Mouse (Mus musculus) hindbrain, embryonic 11.5 days (tissue): Measurements from ENCODE around the gene Hoxd11. TPM values are rescaled to one million over a fixed set of nuclear protein-coding genes. Genes with fewer than 3 reads are reported as not detected.

Experiments
- ATAC-seq: fragments of 200-750 bp; cut with Nextera tagmentation; 2 replicates; pipeline ENCODE4 v1.8.0; 2017; ENCODE audit warnings: mild to moderate bottlenecking, moderate TSS enrichment, moderate library complexity; ENCODE audit not compliant: low FRiP score
- DNase-seq: peaks from one replicate; pipeline ENCODE4 v3.0.0-alpha.2; 2015; ENCODE audit warnings: low spot score
- H3K27ac ChIP-seq: fragments of 300-500 bp; sonication (generic); 2 replicates; pipeline ENCODE4 v1.5.1; 2014; ENCODE audit warnings: mild to moderate bottlenecking, low read depth, low read length
- H3K27me3 ChIP-seq: fragments of 300-500 bp; sonication (generic); 2 replicates; pipeline ENCODE4 v1.6.1; 2014; ENCODE audit warnings: mild to moderate bottlenecking, low read length, moderate library complexity, mixed read lengths; ENCODE audit not compliant: control insufficient read depth, insufficient read depth
- H3K36me3 ChIP-seq: fragments of 300-500 bp; sonication (generic); 2 replicates; pipeline ENCODE4 v1.6.1; 2014; ENCODE audit warnings: mild to moderate bottlenecking, low read length, moderate library complexity, mixed read lengths; ENCODE audit not compliant: control insufficient read depth, insufficient read depth
- H3K4me1 ChIP-seq: fragments of 300-500 bp; sonication (generic); replicated peaks from 2 replicates; pipeline ENCODE4 v1.6.1; 2014; ENCODE audit warnings: low read length, mixed read lengths; ENCODE audit not compliant: control insufficient read depth, insufficient read depth
- H3K4me2 ChIP-seq: fragments of 300-500 bp; sonication (generic); replicated peaks from 2 replicates; pipeline ENCODE4 v1.6.1; 2014; ENCODE audit warnings: mild to moderate bottlenecking, low read depth, low read length
- H3K4me3 ChIP-seq: fragments of 300-500 bp; sonication (generic); 2 replicates; pipeline ENCODE4 v1.5.1; 2014; ENCODE audit warnings: low read depth, low read length
- H3K9ac ChIP-seq: fragments of 300-500 bp; sonication (generic); 2 replicates; pipeline ENCODE4 v1.6.1; 2014; ENCODE audit warnings: low read depth, low read length
- H3K9me3 ChIP-seq: fragments of 300-500 bp; sonication (generic); 2 replicates; pipeline ENCODE4 v1.6.1; 2016; ENCODE audit warnings: low read length; ENCODE audit not compliant: control insufficient read depth
- WGBS: fragments of 180-500 bp; shearing (Covaris S2); extraction: QIAGEN DNeasy Blood & Tissue Kit; methylation state at CpG from one replicate; pipeline ENCODE4 v1.1.7; 2014; 5-methylcytosine and 5-hydroxymethylcytosine counted together
- polyA plus RNA-seq: library from polyadenylated mRNA; unstranded; fragments of >200 nt; fragmentation: Nextera tagmentation; extraction: Ambion mirVana; gene quantifications from 2 replicates; pipeline ENCODE4 v1.2.1, GENCODE M21; 2014

The Hoxd11 gene
- polyA plus RNA-seq, 1 experiment from 2014 or later, result not detected

GRCm38 (mm10) chr2:74675666-74676282 is 3.6 kb upstream of the Hoxd11 start:
- peaks cover 97% of the 10 kb centered on the region for H3K27me3 ChIP-seq
- DNase-seq, result no peak
- H3K4me1 ChIP-seq, result 0 out of 2 replicates have a peak, but pooled peaks cover 2% of the 10 kb centered on the region
- no peaks in the 10 kb centered on the region for H3K36me3 ChIP-seq
- 4% methylated on average over 24 of the region's 24 CpGs for WGBS
- no peak overlapping the region for H3K9ac ChIP-seq
- no peaks in the 10 kb centered on the region for H3K9me3 ChIP-seq
- no peak overlapping the region for H3K4me3 ChIP-seq
- H3K27ac ChIP-seq, result no peak overlapping the region
- H3K4me2 ChIP-seq, result no peak overlapping the region
- ATAC-seq, result no peak

DNA sequence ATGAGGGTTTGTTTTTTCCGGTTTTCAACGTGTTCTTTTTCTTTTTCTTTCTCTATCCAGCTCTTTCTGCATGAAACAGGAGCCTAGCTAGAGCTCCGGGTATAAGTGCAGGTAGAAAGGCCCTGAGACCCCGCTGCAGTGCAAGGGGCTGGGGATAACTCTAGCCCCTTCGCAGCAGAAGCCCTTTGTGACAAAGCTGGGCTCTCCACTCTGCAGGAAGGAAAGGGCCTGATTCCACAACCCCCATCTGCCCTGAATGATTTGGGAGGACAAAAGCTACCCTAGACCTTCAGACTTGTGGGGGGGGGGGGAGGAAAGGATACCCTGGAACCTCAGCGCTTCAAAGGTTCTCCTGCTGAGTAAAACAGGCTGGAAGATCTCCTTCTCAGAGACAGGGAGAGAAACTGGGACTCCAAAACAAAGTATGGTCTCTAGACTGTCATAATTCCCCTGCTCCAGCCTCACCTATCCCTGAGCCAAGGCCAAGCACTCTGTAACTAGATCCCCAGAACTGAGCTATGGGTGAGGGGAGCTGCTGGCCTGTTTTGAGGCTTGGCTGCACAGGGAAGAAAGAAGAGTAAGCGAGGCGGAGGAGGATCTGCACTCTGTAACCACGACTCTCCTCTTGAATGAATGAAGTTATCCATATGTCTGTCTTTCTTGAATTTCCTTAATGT is 2.8 kb upstream of the Hoxd11 start:
- no peak overlapping the region for H3K4me3 ChIP-seq
- no peak for DNase-seq

GRCm38 (mm10) chr2:74677106-74677505 is 2.3 kb upstream of the Hoxd11 start:
- ATAC-seq, result no peak
- Histone ChIP-seq H3K36me3 (no peaks in the 10 kb centered on the region), H3K4me2 (no peak overlapping the region), H3K27me3 (peaks cover 99% of the 10 kb centered on the region), H3K4me1 (0 out of 2 replicates have a peak, but pooled peaks cover 2% of the 10 kb centered on the region), H3K27ac (no peak overlapping the region), H3K9me3 (no peaks in the 10 kb centered on the region), H3K9ac (no peak overlapping the region), H3K4me3 (no peak overlapping the region)
- no peak for DNase-seq
- 6% methylated on average over 2 of the region's 2 CpGs for WGBS

More for the DNA sequence above, 2.8 kb upstream of the Hoxd11 start:
- WGBS, result 3% methylated on average over 9 of the region's 9 CpGs
- ATAC-seq, result no peak
- H3K27me3 ChIP-seq, result peaks cover 99% of the 10 kb centered on the region
- H3K27ac ChIP-seq, result no peak overlapping the region
- no peaks in the 10 kb centered on the region for H3K9me3 ChIP-seq
- H3K9ac ChIP-seq, result no peak overlapping the region
- no peaks in the 10 kb centered on the region for H3K36me3 ChIP-seq
- 0 out of 2 replicates have a peak, but pooled peaks cover 2% of the 10 kb centered on the region for H3K4me1 ChIP-seq
- H3K4me2 ChIP-seq, result no peak overlapping the region

DNA sequence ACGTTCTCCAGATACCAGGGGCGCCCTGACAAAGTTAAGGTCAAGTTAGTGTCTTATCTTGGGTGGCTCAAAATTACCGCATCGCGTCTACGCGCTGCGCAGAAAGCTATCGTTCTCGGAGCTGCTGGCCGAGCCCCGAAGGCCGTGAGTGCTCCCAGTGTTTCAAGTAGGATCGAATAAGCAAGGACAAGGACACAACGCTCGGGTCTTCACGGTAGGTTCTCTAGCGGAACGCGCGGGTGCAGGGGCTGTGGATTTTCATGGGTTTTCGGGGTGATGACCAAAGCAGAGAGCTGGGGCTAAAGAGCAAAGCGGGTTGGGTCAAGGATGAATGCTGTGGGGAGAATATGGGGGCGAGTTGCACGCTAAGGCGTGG is 227 bp downstream of the Hoxd11 start:
- no peak overlapping the region for H3K27ac ChIP-seq
- no peaks in the 10 kb centered on the region for H3K9me3 ChIP-seq
- no peaks in the 10 kb centered on the region for H3K36me3 ChIP-seq
- no peak overlapping the region for H3K4me2 ChIP-seq
- no peak overlapping the region for H3K9ac ChIP-seq
- H3K4me3 ChIP-seq, result no peak overlapping the region
- ATAC-seq, result no peak
- peaks cover 8% of the 10 kb centered on the region for H3K4me1 ChIP-seq
- peaks cover 99% of the 10 kb centered on the region for H3K27me3 ChIP-seq
- DNase-seq, result peak; percentile 65
- under 1% methylated on average over 26 of the region's 26 CpGs for WGBS

GRCm38 (mm10) chr2:74679980-74680379 is 623 bp downstream of the Hoxd11 start:
- peaks cover 99% of the 10 kb centered on the region for H3K27me3 ChIP-seq
- peaks cover 8% of the 10 kb centered on the region for H3K4me1 ChIP-seq
- no peak overlapping the region for H3K4me2 ChIP-seq
- H3K27ac ChIP-seq, result no peak overlapping the region
- no peak overlapping the region for H3K4me3 ChIP-seq
- no peak for DNase-seq
- H3K36me3 ChIP-seq, result no peaks in the 10 kb centered on the region
- H3K9me3 ChIP-seq, result no peaks in the 10 kb centered on the region
- no peak for ATAC-seq
- no peak overlapping the region for H3K9ac ChIP-seq
- 0% methylated on average over 23 of the region's 23 CpGs for WGBS

GRCm38 (mm10) chr2:74680561-74681398 is 1.4 kb downstream of the Hoxd11 start:
- ATAC-seq (no peak), DNase-seq (peak; percentile 59)
- no peak overlapping the region for H3K9ac ChIP-seq
- peaks cover 8% of the 10 kb centered on the region for H3K4me1 ChIP-seq
- H3K27me3 ChIP-seq, result peaks cover 98% of the 10 kb centered on the region
- 2% methylated on average over 21 of the region's 21 CpGs for WGBS
- no peak overlapping the region for H3K4me3 ChIP-seq
- no peaks in the 10 kb centered on the region for H3K9me3 ChIP-seq
- no peak overlapping the region for H3K4me2 ChIP-seq
- H3K36me3 ChIP-seq, result no peaks in the 10 kb centered on the region
- no peak overlapping the region for H3K27ac ChIP-seq

DNA sequence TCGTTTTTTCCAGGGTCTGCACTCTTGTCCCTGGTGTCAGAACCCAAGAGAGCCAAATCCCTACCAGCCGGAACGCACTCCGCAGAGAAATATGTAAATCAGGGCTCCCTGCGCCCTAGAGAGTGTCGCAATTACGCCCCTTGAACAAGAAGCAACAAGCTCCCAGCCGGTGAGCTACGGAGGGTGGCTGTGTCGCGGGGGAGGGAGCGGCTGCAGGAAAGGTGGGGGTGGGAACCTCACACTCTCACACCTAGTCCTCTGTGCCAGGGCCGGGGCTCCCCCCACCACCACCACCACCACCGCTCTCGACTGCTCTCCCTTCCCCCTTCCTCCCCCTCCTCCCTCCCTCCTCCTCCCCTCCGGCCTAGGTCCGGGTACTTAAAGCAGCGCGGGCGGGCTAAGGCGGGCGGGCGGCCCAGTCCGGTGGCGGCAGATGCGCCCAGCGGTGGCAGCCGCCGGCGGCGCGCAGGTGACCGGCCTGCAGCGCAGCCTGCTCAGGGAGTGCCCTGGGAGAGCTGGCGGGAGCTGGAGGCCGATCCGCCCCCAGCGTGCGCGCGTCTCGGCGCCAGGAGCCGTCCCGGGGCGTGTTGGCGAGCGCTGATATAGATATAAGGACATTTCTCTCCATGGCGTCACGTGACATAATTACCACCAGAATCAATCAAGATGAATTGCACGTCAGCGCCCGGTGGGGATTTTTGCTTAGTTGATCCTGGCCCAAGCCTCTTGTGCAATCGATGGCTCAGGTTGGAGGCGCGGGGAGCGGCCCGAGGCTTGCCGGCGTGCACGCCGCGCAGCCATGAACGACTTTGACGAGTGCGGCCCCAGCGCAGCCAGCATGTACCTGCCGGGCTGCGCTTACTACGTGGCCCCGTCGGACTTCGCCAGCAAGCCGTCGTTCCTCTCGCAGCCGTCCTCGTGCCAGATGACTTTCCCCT is 2.5 kb downstream of the Hoxd11 start:
- no peak overlapping the region for H3K27ac ChIP-seq
- 0 out of 2 replicates have a peak, but pooled peaks have one; percentile 33 for ATAC-seq
- no peaks in the 10 kb centered on the region for H3K36me3 ChIP-seq
- WGBS, result under 1% methylated on average over 74 of the region's 78 CpGs
- H3K4me3 ChIP-seq, result peak overlapping the region; percentile 10; the same call in 1 of the 2 replicates
- peak overlapping the region; percentile 25 for H3K4me2 ChIP-seq
- peaks cover 94% of the 10 kb centered on the region for H3K27me3 ChIP-seq
- no peak for DNase-seq
- no peak overlapping the region for H3K9ac ChIP-seq
- no peaks in the 10 kb centered on the region for H3K9me3 ChIP-seq
- H3K4me1 ChIP-seq, result peaks cover 8% of the 10 kb centered on the region

- no peak overlapping the region for H3K9ac ChIP-seq
- ATAC-seq, result no peak
- H3K4me2 ChIP-seq, result no peak overlapping the region; the same call in 1 of the 2 replicates
- peaks cover 94% of the 10 kb centered on the region for H3K27me3 ChIP-seq
- peak overlapping the region; percentile 8; the same call in 1 of the 2 replicates for H3K4me3 ChIP-seq
- no peak overlapping the region for H3K27ac ChIP-seq
- no peaks in the 10 kb centered on the region for H3K36me3 ChIP-seq
- H3K4me1 ChIP-seq, result peaks cover 8% of the 10 kb centered on the region
- DNase-seq, result no peak
- H3K9me3 ChIP-seq, result no peaks in the 10 kb centered on the region
- 1% methylated on average over 24 of the region's 51 CpGs for WGBS
Observed at GRCm38 (mm10) chr2:74682796-74683195, 3.4 kb downstream of the Hoxd11 start.
